Mouse (Mus musculus): ENCODE measurements at regions not wholly inside any gene's neighbourhood (a gene's known extent, or its start where the extent isn't known, plus 50 kb on each side); places are given as distances from the start of the nearest gene placed in this dataset.

GRCm38 (mm10) chr11:31746488-31746887, 74.8 kb upstream of the Bod1 start:
- DNase-seq (ENCODE audit: low spot score), result no peak
- intact Hi-C loops (cut with DNase I), result no loop called here

DNA sequence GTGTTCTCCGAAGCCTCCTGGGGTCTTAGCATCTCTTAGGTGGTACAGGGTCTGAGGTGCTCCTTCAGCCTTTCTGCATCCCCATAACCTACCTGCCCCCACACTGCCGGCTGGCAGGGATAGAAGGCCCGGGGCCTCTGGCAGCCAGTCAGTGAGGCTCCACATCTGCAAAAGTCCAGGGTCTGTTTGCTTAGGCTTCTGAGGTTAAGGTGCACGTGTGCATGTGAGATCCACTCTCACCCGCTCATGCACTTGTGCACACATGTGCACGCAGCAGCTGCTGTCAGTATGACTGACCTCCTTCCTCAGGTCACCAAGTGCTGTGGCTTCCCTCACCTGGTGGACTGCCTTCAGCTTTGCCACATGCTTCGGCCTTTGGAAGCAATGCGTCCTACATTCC, 75.3 kb upstream of the Bod1 start:
- intact Hi-C loops (cut with DNase I), result no loop called here
- no peak for DNase-seq (ENCODE audit: low spot score)

DNA sequence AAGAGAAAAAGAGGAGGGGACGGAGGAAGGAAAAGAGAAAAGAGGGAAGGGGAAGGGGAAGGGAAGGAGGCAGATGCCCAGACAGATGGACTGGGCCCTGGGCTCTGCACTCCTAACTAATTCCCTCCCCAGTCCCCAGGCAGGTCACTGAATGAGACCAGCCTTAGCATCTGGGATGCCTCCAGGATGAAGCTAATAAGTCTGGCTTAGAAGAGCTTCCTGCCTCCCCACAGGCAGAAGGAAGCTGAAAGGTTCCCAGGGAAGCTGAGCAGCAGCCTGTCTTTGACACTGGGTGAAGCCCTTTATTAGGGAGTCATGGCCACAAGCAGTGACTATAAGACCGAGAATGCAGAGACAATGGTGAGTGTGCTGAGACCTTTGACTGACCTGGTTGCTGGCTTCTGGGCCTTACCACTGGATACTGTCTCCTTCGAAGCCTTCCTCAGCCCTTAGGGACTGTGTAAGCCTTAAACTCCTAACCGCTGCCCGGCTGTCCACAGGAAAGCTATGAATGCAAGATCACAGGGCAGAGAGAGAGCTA, 76.7 kb upstream of the Bod1 start:
- DNase-seq (ENCODE audit: low spot score), result no peak

GRCm38 (mm10) chr11:31751274-31751673, 79.6 kb upstream of the Bod1 start:
- intact Hi-C loops (cut with DNase I), result no loop called here
- no peak for DNase-seq (ENCODE audit: low spot score)

More for the DNA sequence above, 76.7 kb upstream of the Bod1 start:
- intact Hi-C loops (cut with DNase I), result no loop called here

GRCm38 (mm10) chr11:31753211-31753610, 81.5 kb upstream of the Bod1 start:
- DNase-seq (ENCODE audit: low spot score), result no peak
- intact Hi-C loops (cut with DNase I), result no loop called here

DNA sequence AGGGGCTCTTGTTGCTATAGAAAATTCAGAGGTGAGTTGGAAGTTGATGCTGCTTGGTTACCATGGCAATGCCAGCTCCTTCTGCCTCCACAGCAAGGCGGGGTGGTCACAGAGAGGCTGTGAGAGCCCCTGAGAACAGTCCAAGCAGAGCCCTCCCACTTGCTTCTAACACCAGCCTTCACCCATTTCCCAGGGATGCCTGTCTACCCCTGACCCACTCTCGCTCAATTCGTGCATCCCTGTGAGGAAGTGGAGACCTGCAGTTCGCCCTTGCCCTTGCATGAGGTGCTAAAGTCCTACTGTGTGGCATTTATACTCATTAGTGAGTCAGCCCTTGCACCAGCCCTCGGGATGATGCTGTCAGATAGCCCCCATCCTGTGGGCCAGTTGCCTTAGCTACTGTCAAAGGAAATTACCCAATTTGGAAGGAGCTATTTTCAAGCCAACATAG, 82.1 kb upstream of the Bod1 start:
- no peak for DNase-seq (ENCODE audit: low spot score)
- intact Hi-C loops (cut with DNase I), result no loop called here

DNA sequence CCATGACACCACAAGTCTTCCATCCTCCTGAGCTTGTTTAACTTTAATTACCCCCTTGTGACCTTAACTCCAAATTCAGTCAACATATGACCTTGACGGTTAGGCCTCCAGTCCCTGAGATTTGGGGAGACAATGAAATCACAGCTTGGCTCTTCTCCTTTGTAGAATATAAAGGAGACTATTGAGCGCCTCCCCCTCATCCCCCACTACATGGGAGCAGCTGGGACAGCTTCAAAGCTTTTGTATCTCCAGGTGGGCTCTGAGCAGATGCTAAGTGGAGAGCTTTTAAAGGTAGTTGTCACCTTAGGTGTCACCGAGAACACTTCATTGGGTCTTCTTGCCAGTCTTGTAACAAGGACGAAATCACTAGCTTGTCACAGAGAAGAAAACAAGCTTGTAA, 82.7 kb upstream of the Bod1 start:
- intact Hi-C loops (cut with DNase I), result no loop called here
- DNase-seq (ENCODE audit: low spot score), result no peak

- intact Hi-C loops (cut with DNase I), result no loop called here
- no peak for DNase-seq (ENCODE audit: low spot score)
These were observed 84.2 kb upstream of the Bod1 start for GRCm38 (mm10) chr11:31755858-31756257.

GRCm38 (mm10) chr11:31756355-31757145, 84.9 kb upstream of the Bod1 start:
- intact Hi-C loops (cut with DNase I), result no loop called here
- DNase-seq (ENCODE audit: low spot score), result no peak

DNA sequence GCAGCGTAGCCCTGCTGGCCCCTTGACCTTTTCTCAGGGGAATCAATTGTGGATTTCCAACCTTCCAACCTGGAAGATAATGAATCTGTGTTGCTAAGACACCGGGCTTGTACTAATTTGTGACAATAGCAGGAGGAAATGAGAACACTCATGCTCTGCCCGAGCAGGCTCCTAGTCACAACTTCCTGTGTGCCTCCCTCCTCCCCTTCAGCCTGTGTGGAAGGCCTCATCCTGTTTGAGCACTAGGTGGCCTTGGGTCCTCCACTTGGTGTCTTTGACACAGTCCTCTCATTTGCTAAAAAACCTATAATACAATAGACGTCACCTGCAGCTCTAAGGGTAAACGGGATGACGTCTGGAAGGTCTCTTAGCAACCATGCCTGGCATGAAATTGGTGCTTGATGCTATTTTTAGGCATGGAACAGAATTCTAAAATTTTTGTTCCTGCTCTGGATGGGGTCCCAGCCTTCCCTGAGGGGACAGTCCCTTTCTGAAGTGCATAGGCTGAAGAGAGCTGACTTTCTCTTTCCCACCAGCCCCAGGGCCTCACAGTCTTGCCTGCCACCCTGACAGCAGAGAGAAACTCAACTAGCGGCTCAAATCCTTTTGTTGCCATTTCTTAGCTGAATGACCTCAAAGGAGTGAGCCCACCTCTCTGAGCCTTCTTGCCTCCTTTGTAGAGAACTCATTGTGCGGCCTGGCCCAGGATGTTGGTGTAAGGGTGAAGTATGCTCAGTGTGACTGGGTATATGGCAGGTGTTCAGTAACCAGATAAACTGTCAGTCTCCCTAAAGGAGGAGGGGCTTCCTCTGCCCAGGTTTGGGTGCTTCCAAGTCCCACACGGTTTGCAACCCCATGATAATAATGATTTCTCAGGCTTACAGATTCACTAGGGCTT, 88.4 kb upstream of the Bod1 start:
- DNase-seq (ENCODE audit: low spot score), result peak; percentile 12
- intact Hi-C loops (cut with DNase I), result loop anchor here (5.0 kb wide), 1 partner anchor 87 kb away; no protein-coding TSS in a partner anchor

DNA sequence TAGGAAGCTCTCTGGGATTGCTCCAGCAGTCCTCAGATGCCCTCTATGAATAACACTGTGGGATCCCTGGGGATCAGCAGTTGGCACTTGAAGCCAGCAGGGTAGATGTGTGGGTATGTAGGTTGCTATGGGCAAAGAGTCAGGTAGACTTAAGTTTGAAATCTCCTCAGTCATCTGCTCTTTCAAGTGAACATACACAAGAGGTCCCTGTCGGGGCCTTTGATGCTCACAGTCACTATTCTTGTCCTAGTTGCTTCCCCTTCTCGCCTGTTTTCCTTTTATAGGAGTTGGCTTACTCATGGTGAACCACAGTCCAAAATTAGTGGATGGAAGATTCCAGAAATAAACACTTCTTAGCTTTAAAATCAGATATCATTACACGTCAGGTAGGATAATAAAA, 92.2 kb upstream of the Bod1 start:
- intact Hi-C loops (cut with DNase I), result loop anchor here (5.0 kb wide), 1 partner anchor 83 kb away; no protein-coding TSS in a partner anchor

GRCm38 (mm10) chr11:31766296-31766695, 94.6 kb upstream of the Bod1 start:
- no peak for DNase-seq (ENCODE audit: low spot score)

More for the DNA sequence above, 92.2 kb upstream of the Bod1 start:
- no peak for DNase-seq (ENCODE audit: low spot score)

DNA sequence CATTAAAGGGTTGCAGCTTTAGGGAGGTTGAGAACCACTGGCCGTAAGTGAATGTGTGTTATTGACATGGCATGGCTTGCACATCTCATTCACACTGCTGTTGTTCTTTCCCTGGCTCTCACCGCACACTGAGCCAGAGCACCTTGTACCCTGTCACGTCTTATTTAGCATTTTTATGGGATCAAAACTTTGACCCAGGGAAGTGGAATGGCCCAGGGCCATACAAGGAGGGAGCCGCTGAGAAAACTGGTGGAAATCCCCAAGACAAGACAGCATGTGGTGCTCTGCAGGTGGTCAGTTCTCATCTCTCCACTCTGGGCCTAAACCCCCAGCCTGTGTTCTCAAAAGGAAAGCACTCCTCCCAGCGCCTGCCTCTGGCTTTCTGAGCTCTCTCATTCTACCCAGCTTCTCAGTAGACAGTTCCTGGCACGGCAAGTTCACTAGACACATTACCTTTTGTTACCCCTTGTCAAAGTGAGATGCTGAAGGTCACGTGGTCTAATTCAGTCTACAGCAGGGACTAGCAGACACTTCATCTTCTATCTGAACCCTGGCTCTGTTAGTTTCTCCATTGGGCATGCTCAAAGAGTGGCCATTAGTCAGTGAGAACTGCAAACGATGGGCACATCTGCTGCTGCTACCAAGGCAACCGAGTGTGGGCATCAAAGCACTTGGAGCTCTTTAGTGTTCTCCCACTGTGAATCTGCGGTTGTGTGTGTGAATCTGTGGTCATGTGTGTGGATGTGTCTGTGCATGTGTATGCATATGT, 96.2 kb upstream of the Bod1 start:
- intact Hi-C loops (cut with DNase I), result no loop called here
- DNase-seq (ENCODE audit: low spot score), result no peak

More at GRCm38 (mm10) chr11:31766296-31766695, 94.6 kb upstream of the Bod1 start:
- intact Hi-C loops (cut with DNase I), result no loop called here

DNA sequence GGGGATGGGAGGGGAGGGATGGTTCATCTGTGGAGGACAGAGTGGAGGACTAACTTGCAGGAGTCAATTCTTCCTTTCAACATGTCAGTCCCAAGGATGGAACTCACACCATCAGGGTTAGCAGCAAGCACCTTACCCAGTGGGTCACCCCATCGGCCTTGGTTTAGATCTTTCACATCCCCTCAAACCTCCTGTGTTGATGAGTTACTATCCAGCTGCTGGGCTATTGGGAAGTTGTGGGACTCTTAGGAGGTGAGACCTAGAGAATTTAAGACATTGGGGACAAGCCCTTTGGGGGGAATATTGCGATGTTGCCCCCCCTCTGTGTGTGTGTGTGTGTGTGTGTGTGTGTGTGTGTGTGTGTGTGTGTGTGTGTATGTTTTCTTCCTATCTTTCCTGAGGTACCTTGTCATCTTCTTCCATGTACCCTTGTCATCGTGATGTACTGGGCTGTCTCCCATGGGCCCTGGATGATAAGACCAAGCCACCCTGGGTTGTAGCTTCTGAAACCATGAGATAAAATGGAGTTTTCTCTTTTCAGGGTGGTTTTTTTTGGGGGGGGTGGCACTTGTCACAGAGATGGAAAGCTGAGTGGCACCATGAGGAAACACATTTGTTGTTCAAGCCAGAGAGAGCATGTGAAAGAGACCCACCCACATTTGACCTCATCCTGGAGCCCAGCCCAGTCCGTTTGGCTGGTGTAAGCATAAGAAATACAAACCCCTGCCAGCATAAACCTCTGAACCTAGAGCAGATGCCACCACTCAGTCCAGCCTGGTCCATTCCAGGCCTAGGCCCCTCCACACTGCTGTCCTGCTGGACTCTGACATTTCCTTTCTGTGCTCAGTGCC, 98.3 kb upstream of the Bod1 start:
- DNase-seq (ENCODE audit: low spot score), result peak; percentile 54
- intact Hi-C loops (cut with DNase I), result no loop called here

- intact Hi-C loops (cut with DNase I), result no loop called here
- no peak for DNase-seq (ENCODE audit: low spot score)
These were observed 99.2 kb upstream of the Bod1 start for GRCm38 (mm10) chr11:31770881-31771280.

DNA sequence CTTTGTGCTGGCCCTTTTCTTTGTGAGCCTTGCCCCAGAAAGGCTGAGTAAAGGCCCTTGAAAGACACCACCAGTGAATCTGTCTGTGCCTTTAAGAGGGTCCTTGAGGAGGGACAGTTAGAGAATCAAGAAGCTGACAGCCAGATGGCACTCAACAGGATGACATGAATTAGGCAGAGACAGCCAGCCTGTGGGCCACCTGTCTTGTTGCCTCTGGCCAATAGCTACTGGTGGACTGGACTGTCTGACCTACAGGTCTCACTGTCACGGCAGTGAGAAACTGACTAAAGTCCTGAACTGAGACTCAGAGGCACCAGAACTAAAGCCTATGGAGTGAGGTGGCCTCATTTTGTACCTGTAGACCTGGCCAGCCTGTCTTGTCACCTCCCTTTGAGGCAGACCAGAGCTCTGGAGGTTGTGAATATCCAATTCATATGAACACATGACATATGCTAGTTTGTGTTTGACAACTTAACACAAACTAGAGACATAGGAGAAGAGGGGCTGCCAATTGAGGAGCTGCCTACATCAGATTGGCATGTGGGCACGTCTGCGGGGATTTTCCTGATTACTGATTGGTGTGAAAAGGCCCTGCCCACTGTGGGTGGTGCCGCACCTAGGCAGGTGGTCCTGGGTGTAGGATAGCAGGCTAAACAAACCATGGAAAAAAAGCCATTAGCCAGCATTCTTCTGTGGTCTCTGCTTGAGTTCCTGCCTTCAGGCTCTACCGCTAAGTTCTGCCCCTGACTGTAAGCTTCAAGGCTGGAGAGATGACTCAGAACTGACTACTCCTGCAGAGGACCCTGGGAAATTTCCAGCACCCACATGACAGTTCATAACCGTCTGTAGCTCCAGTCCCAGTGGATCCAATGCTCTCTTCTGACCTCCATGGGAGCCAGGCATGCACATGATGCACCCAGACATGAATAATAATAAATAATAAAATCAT, 100.1 kb upstream of the Bod1 start:
- DNase-seq (ENCODE audit: low spot score), result no peak
- intact Hi-C loops (cut with DNase I), result no loop called here

DNA sequence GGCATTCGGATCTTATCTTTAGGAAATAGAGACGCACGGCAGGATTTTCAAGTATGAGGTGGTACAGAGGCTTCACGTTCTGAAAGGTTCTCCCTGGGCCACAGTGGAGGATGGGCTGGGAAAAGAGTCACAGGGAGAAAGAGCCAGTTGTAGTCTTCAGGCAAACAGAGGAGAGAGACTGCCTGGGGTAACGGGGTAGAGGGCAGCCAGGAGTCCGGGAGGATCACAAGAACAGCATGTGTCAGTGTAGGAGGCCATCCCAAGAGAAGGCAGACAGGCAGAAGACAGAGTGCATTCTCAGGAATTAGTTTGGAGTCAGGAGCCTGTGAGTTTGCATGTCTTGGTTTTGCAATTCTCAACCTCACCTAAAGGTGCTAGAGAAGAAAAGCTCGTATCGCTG, 94.5 kb upstream of the Cpeb4 start:
- intact Hi-C loops (cut with DNase I), result no loop called here
- DNase-seq (ENCODE audit: low spot score), result no peak

DNA sequence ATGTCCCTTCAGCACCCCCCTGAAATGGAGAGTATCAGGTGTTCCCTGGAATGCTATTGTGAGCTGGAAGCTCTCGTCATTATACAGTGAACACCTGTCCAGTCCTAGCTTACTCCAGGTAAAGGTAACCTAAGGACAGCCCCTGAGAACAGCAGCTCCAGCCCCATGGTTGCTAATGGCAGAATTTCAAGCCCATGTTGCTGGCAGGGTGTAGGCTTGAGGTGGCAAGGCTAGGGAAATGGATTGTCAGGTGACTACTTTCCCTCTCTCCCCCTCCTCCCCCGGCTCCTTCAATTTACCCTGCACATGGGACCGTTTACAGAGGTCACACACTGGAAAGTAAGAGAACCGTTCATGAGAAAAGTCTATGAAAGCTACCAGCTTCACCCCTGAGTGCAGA, 93.2 kb upstream of the Cpeb4 start:
- intact Hi-C loops (cut with DNase I), result no loop called here

More for the DNA sequence above, 93.2 kb upstream of the Cpeb4 start:
- no peak for DNase-seq (ENCODE audit: low spot score)
